Mouse (Mus musculus): ENCODE results near the gene Maf. TPM values are rescaled to one million over a fixed set of nuclear protein-coding genes. Genes with fewer than 3 reads are reported as not detected.

Gene Maf
- polyA plus RNA-seq, 1 experiment from 2014 or later, result 14.8 TPM

DNA sequence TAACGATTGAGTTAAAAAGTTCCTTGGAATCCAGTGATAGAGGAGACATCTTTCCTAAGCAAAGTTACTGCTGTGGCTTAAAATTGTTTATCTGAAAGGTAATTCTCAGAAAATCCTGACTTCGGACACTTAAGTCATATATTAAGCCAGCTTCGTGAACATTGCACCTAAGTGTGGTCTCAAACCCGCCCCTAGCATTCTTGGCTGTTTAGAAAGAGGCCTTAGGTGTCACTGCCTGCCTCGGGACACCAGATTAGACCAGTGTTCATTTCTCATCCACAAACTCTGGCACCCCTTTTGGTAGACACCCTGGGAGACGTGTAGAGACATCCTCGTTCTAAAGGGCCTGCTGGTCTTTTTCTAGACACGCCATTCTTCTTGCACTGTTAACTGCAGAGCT lies 2.3 kb upstream of the Maf start:
- no peak for ATAC-seq (ENCODE audit: low read depth)
- no peak overlapping the region for H3K9ac ChIP-seq (ENCODE audit: low read depth, low read length)
- no peak overlapping the region for H3K27ac ChIP-seq (replicated peaks; ENCODE audit: low read depth, low read length)
- H3K4me2 ChIP-seq (ENCODE audit: low read depth, low read length), result no peak overlapping the region
- no peak for DNase-seq (ENCODE audit: low spot score)
- H3K4me3 ChIP-seq (ENCODE audit: low read depth, low read length), result no peak overlapping the region
- no peaks in the 10 kb centered on the region for H3K9me3 ChIP-seq (ENCODE audit: control insufficient read depth, low read length)
- H3K4me1 ChIP-seq (ENCODE audit: control insufficient read depth, insufficient read depth, low read length), result peaks cover 5% of the 10 kb centered on the region; the same call in 1 of the 2 replicates
- WGBS, result 72% methylated on average over 8 of the region's 8 CpGs
- H3K27me3 ChIP-seq (replicated peaks; ENCODE audit: control insufficient read depth, insufficient read depth, low read length), result 0 out of 2 replicates have a peak, but pooled peaks cover 9% of the 10 kb centered on the region
- no peaks in the 10 kb centered on the region for H3K36me3 ChIP-seq (ENCODE audit: control insufficient read depth, insufficient read depth, low read length)

DNA sequence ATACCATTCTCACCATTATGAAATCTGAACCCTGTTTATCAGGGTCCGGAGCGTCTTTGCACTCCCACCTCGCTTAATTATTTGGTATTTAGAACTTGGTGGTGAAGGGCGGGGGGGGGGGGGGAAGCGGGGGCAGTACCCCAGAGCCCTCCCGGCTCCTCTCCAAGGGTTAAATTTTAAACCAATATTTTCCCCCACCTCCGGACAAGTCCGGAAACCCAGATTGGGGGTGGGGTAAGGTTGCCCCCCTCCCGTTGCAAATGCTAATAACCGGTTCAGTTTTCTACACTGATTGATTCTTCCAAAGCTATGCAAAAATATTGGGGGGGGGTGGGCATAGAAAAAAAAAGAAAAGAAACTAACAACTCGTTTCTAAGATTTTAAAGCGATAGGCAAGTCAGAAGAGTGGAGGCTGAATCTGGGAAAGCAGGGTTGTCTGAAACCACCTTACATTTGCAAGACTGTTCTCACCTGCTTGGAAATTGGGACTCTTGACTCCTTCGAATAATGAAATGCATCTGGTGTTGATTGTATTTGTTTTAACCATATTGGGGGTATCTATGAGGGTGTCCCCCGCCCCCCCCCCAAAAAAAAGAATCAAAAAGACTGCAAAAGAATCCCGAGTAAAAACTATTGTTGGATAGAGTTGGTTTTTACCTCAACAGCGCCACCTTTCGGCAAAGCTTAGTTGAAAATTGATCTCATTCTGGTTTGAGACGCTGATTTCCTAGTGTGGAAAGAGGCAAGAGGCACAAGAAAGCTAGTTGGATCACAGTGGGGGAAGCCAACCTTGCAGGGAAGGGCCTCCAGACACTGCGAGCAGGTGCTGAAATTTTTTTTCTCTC lies 1.6 kb upstream of the Maf start:
- Histone ChIP-seq H3K9ac (ENCODE audit: low read depth, low read length) (peak overlapping the region; percentile 60), H3K27me3 (replicated peaks; ENCODE audit: control insufficient read depth, insufficient read depth, low read length) (0 out of 2 replicates have a peak, but pooled peaks cover 9% of the 10 kb centered on the region), H3K27ac (replicated peaks; ENCODE audit: low read depth, low read length) (no peak overlapping the region)

DNA sequence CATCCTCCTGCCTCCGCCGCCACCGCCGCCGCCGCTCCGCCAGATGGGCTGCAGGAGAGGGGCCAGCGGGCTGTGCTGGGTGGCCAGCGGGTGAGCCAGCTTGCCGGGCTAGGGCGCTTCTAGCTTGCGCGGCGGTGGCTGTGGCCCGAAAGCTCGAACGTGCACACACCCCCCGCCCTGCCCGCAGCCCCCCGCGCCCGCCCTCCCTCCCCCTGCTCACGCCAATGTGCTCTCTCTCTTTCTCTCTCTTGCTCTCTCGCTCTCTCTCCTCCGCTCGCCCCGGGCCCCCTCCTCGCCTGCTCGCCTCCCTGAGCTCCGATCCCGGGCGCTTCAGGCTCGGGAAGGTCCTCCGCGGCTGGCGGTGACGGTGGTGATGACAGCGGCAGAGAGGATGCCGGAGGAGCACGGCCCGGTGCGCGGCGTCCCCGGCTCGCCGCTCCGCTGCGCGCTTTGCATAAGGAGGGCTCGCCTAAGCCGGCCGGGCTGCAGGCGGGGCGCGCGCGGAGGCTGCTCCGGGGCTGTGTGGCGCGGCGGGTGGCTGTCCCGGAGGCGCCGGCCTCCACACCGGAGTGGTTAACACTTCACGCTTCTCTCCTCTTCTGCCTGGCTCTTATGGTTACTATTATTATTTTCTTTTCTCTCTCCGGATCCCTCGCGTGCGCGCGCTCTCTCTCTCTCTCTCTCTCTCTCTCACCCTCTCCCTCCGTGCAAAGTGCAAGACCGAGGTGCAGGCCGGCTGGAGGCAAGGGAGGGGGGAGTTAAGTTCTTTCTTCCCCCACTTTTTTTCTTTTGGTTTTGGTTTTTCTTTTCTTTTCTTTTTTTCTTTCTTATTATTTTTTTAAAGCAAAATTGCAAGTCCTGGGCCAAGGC lies 498 bp downstream of the Maf start:
- H3K9ac ChIP-seq (ENCODE audit: low read depth, low read length), result peak overlapping the region; percentile 71
- H3K9me3 ChIP-seq (ENCODE audit: control insufficient read depth, low read length), result no peaks in the 10 kb centered on the region
- peaks cover 5% of the 10 kb centered on the region; the same call in 1 of the 2 replicates for H3K4me1 ChIP-seq (ENCODE audit: control insufficient read depth, insufficient read depth, low read length)
- H3K27ac ChIP-seq (replicated peaks; ENCODE audit: low read depth, low read length), result peak overlapping the region; percentile 86
- ATAC-seq (ENCODE audit: low read depth), result peak; percentile 82
- peak overlapping the region; percentile 79 for H3K4me2 ChIP-seq (ENCODE audit: low read depth, low read length)
- H3K36me3 ChIP-seq (ENCODE audit: control insufficient read depth, insufficient read depth, low read length), result no peaks in the 10 kb centered on the region
- 1% methylated on average over 24 of the region's 76 CpGs for WGBS
- DNase-seq (ENCODE audit: low spot score), result peak; percentile 79
- H3K4me3 ChIP-seq (ENCODE audit: low read depth, low read length), result peak overlapping the region; percentile 58
- H3K27me3 ChIP-seq (replicated peaks; ENCODE audit: control insufficient read depth, insufficient read depth, low read length), result 0 out of 2 replicates have a peak, but pooled peaks cover 9% of the 10 kb centered on the region

More for the DNA sequence above, 1.6 kb upstream of the Maf start:
- no peaks in the 10 kb centered on the region for H3K9me3 ChIP-seq (ENCODE audit: control insufficient read depth, low read length)
- DNase-seq (ENCODE audit: low spot score), result peak; percentile 84
- peaks cover 5% of the 10 kb centered on the region; the same call in 1 of the 2 replicates for H3K4me1 ChIP-seq (ENCODE audit: control insufficient read depth, insufficient read depth, low read length)
- no peaks in the 10 kb centered on the region for H3K36me3 ChIP-seq (ENCODE audit: control insufficient read depth, insufficient read depth, low read length)
- WGBS, result under 1% methylated on average over 19 of the region's 19 CpGs
- H3K4me2 ChIP-seq (ENCODE audit: low read depth, low read length), result peak overlapping the region; percentile 79
- H3K4me3 ChIP-seq (ENCODE audit: low read depth, low read length), result peak overlapping the region; percentile 58
- ATAC-seq (ENCODE audit: low read depth), result no peak

DNA sequence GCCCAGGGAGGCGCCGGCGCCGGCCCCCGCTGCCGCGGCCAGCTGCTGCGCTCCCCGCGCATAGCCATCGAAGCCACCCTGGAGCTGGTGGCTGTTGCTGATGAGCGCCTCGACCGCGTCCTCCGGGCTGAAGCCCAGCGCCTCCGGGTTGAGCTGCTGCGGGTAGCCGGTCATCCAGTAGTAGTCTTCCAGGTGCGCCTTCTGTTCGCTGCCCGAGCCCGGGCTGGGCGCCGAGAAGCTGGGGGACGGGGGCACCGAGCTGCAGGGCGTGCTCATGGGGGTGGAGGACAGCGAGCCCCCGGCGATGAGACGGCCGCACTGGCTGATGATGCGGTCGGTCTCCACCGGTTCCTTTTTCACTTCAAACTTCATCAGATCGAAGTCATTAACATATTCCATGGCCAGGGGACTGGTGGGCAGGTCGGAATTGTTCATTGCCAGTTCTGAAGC lies 1.2 kb downstream of the Maf start:
- Histone ChIP-seq H3K4me3 (ENCODE audit: low read depth, low read length) (peak overlapping the region; percentile 58), H3K4me2 (ENCODE audit: low read depth, low read length) (peak overlapping the region; percentile 79), H3K9ac (ENCODE audit: low read depth, low read length) (peak overlapping the region; percentile 71), H3K9me3 (ENCODE audit: control insufficient read depth, low read length) (no peaks in the 10 kb centered on the region), H3K27me3 (replicated peaks; ENCODE audit: control insufficient read depth, insufficient read depth, low read length) (0 out of 2 replicates have a peak, but pooled peaks cover 9% of the 10 kb centered on the region), H3K36me3 (ENCODE audit: control insufficient read depth, insufficient read depth, low read length) (no peaks in the 10 kb centered on the region), H3K27ac (replicated peaks; ENCODE audit: low read depth, low read length) (peak overlapping the region; percentile 86), H3K4me1 (ENCODE audit: control insufficient read depth, insufficient read depth, low read length) (peaks cover 3% of the 10 kb centered on the region; the same call in 1 of the 2 replicates)
- under 1% methylated on average over 22 of the region's 39 CpGs for WGBS
- peak; percentile 29 for DNase-seq (ENCODE audit: low spot score)
- ATAC-seq (ENCODE audit: low read depth), result peak; percentile 9; the same call in 1 of the 2 replicates

DNA sequence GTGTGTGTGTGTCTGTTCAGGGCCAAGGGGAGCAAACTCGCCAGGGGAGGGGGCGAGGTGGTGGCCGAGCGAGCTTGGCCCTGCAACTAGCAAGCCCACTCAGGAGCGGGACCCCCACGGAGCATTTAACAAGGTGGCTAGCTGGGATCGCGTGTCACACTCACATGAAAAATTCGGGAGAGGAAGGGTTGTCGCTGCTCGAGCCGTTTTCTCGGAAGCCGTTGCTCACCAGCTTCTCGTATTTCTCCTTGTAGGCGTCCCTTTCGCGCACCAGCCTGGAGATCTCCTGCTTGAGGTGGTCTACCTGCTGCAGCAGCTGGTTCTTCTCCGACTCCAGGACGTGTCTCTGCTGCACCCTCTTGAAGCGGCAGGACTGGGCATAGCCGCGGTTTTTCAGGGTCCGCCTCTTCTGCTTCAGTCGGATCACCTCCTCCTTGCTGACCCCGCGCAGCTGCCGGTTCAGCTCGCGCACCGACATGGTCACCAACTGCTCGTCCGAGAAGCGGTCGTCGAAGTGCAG lies 1.9 kb downstream of the Maf start:
- Histone ChIP-seq H3K36me3 (ENCODE audit: control insufficient read depth, insufficient read depth, low read length) (no peaks in the 10 kb centered on the region), H3K27ac (replicated peaks; ENCODE audit: low read depth, low read length) (peak overlapping the region; percentile 86), H3K4me1 (ENCODE audit: control insufficient read depth, insufficient read depth, low read length) (no peaks in the 10 kb centered on the region), H3K4me3 (ENCODE audit: low read depth, low read length) (peak overlapping the region; percentile 58), H3K9ac (ENCODE audit: low read depth, low read length) (peak overlapping the region; percentile 71), H3K4me2 (ENCODE audit: low read depth, low read length) (peak overlapping the region; percentile 79), H3K9me3 (ENCODE audit: control insufficient read depth, low read length) (no peaks in the 10 kb centered on the region), H3K27me3 (replicated peaks; ENCODE audit: control insufficient read depth, insufficient read depth, low read length) (0 out of 2 replicates have a peak, but pooled peaks cover 9% of the 10 kb centered on the region)
- ATAC-seq (ENCODE audit: low read depth), result no peak; the same call in 1 of the 2 replicates
- WGBS, result 1% methylated on average over 30 of the region's 36 CpGs
- peak; percentile 80 for DNase-seq (ENCODE audit: low spot score)

DNA sequence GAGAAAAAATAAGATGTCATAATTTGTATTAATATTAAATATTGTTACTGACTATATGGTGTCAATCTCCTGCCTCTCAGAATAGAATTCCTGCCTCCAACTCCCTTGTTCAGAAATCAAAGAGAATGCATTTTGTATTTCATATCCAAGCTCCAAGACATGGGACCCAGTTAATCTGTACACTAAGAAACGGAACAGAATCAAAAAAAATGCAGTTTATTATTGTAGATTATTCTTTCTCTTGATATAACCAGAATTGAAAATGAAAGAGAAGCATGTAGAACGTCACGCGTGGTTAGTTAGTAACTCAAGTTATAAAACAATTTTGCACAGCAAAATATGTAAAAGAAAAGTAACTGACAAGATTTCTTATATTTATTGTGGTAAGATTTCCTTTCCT lies 4.5 kb downstream of the Maf start:
- Histone ChIP-seq H3K27me3 (replicated peaks; ENCODE audit: control insufficient read depth, insufficient read depth, low read length) (0 out of 2 replicates have a peak, but pooled peaks cover 3% of the 10 kb centered on the region), H3K4me3 (ENCODE audit: low read depth, low read length) (peak overlapping the region; percentile 20), H3K9me3 (ENCODE audit: control insufficient read depth, low read length) (no peaks in the 10 kb centered on the region), H3K9ac (ENCODE audit: low read depth, low read length) (no peak overlapping the region), H3K4me2 (ENCODE audit: low read depth, low read length) (peak overlapping the region; percentile 42), H3K4me1 (ENCODE audit: control insufficient read depth, insufficient read depth, low read length) (peaks cover 3% of the 10 kb centered on the region; the same call in 1 of the 2 replicates), H3K36me3 (ENCODE audit: control insufficient read depth, insufficient read depth, low read length) (no peaks in the 10 kb centered on the region), H3K27ac (replicated peaks; ENCODE audit: low read depth, low read length) (no peak overlapping the region)
- 83% methylated on average over 4 of the region's 4 CpGs for WGBS
- ATAC-seq (ENCODE audit: low read depth) (no peak), DNase-seq (ENCODE audit: low spot score) (no peak)

DNA sequence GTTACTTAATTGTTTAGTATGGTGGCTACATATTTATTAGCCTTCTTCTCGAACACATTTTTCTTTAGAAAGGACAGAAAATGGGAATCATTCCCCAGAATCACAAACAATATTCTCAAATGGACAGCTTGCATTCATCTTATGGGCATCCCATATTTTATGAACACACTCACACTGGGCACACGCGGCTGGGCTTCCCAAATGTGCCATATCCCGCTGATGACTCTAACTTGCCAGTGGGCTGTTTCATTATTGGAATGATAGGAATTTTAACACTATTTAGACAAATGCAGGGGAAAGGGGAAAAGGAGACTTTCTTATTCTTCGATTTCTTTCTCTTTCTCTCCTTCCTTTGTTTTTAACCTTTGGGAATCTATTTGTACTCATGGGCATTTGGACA lies 6.6 kb downstream of the Maf start:
- no peak for ATAC-seq (ENCODE audit: low read depth)
- Histone ChIP-seq H3K9ac (ENCODE audit: low read depth, low read length) (no peak overlapping the region), H3K4me2 (ENCODE audit: low read depth, low read length) (no peak overlapping the region), H3K27ac (replicated peaks; ENCODE audit: low read depth, low read length) (no peak overlapping the region), H3K4me3 (ENCODE audit: low read depth, low read length) (no peak overlapping the region), H3K9me3 (ENCODE audit: control insufficient read depth, low read length) (no peaks in the 10 kb centered on the region), H3K4me1 (ENCODE audit: control insufficient read depth, insufficient read depth, low read length) (peaks cover 4% of the 10 kb centered on the region; the same call in 1 of the 2 replicates), H3K36me3 (ENCODE audit: control insufficient read depth, insufficient read depth, low read length) (no peaks in the 10 kb centered on the region), H3K27me3 (replicated peaks; ENCODE audit: control insufficient read depth, insufficient read depth, low read length) (0 out of 2 replicates have a peak, but pooled peaks cover 3% of the 10 kb centered on the region)
- 71% methylated on average over 5 of the region's 5 CpGs for WGBS
- no peak for DNase-seq (ENCODE audit: low spot score)

DNA sequence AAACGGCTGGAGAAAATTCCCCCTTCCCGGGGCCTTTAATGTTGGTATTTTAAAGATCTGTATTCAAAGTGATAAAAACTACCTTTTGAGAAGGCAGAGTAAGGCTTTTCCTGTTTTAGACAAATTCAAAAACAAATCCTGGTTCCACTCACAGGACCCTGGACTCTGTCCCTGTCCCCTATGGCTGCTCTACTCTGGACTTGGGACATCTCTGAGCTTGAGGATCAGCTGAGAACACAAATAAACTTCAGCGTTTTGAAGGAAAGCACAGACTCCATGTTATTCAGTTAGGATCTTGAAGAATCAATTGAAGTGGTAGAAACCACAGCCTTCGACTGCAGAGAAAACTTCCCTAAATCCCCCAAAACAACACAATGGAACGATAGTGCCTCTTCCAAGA lies 8.4 kb downstream of the Maf start:
- no peaks in the 10 kb centered on the region for H3K9me3 ChIP-seq (ENCODE audit: control insufficient read depth, low read length)
- no peak for DNase-seq (ENCODE audit: low spot score)
- 43% methylated on average over 5 of the region's 5 CpGs for WGBS
- H3K36me3 ChIP-seq (ENCODE audit: control insufficient read depth, insufficient read depth, low read length), result no peaks in the 10 kb centered on the region
- no peaks in the 10 kb centered on the region for H3K27me3 ChIP-seq (replicated peaks; ENCODE audit: control insufficient read depth, insufficient read depth, low read length)
- H3K4me3 ChIP-seq (ENCODE audit: low read depth, low read length), result no peak overlapping the region
- ATAC-seq (ENCODE audit: low read depth), result no peak
- no peak overlapping the region for H3K27ac ChIP-seq (replicated peaks; ENCODE audit: low read depth, low read length)
- H3K9ac ChIP-seq (ENCODE audit: low read depth, low read length), result no peak overlapping the region
- H3K4me2 ChIP-seq (ENCODE audit: low read depth, low read length), result no peak overlapping the region
- peaks cover 8% of the 10 kb centered on the region; the same call in 1 of the 2 replicates for H3K4me1 ChIP-seq (ENCODE audit: control insufficient read depth, insufficient read depth, low read length)

Data from embryonic facial prominence, embryonic 14.5 days (tissue).